Mouse (Mus musculus) limb, embryonic 11.5 days (tissue): ENCODE data around the gene Nsd1. TPM values are rescaled to one million over a fixed set of nuclear protein-coding genes. Genes with fewer than 3 reads are reported as not detected.
A peak's percentile ranks its signal among the peaks of the same experiment; 100 is the strongest.

Experiments
- ATAC-seq: fragments of 200-750 bp; cut with Nextera tagmentation; 2 replicates; pipeline ENCODE4 v1.8.0; 2017; ENCODE audit warnings: low read depth; ENCODE audit not compliant: insufficient number of reproducible peaks, low FRiP score, low TSS enrichment
- DNase-seq: peaks from one replicate; pipeline ENCODE4 v3.0.0-alpha.2; 2015; ENCODE audit warnings: low spot score
- H3K27ac ChIP-seq: fragments of 300-500 bp; sonication (generic); replicated peaks from 2 replicates; pipeline ENCODE4 v1.5.1; 2014; ENCODE audit warnings: low read depth, mild to moderate bottlenecking, low read length
- H3K27me3 ChIP-seq: fragments of 300-500 bp; sonication (generic); 2 replicates; pipeline ENCODE4 v1.6.1; 2014; ENCODE audit warnings: mild to moderate bottlenecking, low read length, mixed read lengths; ENCODE audit not compliant: control insufficient read depth, insufficient read depth
- H3K36me3 ChIP-seq: fragments of 300-500 bp; sonication (generic); 2 replicates; pipeline ENCODE4 v1.6.1; 2014; ENCODE audit warnings: mild to moderate bottlenecking, low read length, moderate library complexity, mixed read lengths; ENCODE audit not compliant: control insufficient read depth, insufficient read depth
- H3K4me1 ChIP-seq: fragments of 300-500 bp; sonication (generic); 2 replicates; pipeline ENCODE4 v1.6.1; 2014; ENCODE audit warnings: low read length, mixed read lengths; ENCODE audit not compliant: control insufficient read depth, insufficient read depth
- H3K4me2 ChIP-seq: fragments of 300-500 bp; sonication (generic); 2 replicates; pipeline ENCODE4 v1.6.1; 2014; ENCODE audit warnings: low read depth, mild to moderate bottlenecking, moderate library complexity; ENCODE audit not compliant: severe bottlenecking
- H3K4me3 ChIP-seq: fragments of 300-500 bp; sonication (generic); 2 replicates; pipeline ENCODE4 v1.5.1; 2014; ENCODE audit warnings: low read depth, low read length
- H3K9ac ChIP-seq: fragments of 300-500 bp; sonication (generic); 2 replicates; pipeline ENCODE4 v1.6.1; 2014; ENCODE audit warnings: mild to moderate bottlenecking, low read length
- H3K9me3 ChIP-seq: fragments of 300-500 bp; sonication (generic); 2 replicates; pipeline ENCODE4 v1.6.1; 2016; ENCODE audit warnings: low read length; ENCODE audit not compliant: control insufficient read depth
- WGBS: fragments of 180-500 bp; shearing (Covaris S2); extraction: QIAGEN DNeasy Blood & Tissue Kit; methylation state at CpG from one replicate; pipeline ENCODE4 v1.1.7; 2014; 5-methylcytosine and 5-hydroxymethylcytosine counted together
- polyA plus RNA-seq: library from polyadenylated mRNA; unstranded; fragments of >200 nt; fragmentation: Nextera tagmentation; extraction: Ambion mirVana; gene quantifications from 2 replicates; pipeline ENCODE4 v1.2.1, GENCODE M21; 2014

Nsd1 gene
- polyA plus RNA-seq, 1 experiment from 2014 or later = 69.0 TPM

GRCm38 (mm10) chr13:55361974-55362452 lies 152.4 kb downstream of the Nsd1 start:
- Histone ChIP-seq H3K4me1 (peaks cover 9% of the 10 kb centered on the region), H3K27me3 (no peaks in the 10 kb centered on the region), H3K36me3 (peaks cover 14% of the 10 kb centered on the region), H3K4me2 (peak overlapping the region; percentile 81), H3K9ac (peak overlapping the region; percentile 90), H3K27ac (peak overlapping the region; percentile 82), H3K4me3 (peak overlapping the region; percentile 99), H3K9me3 (no peaks in the 10 kb centered on the region)
- no peak for DNase-seq
- ATAC-seq = peak; percentile 29; the same call in 1 of the 2 replicates
- 1% methylated on average over 32 of the region's 32 CpGs for WGBS

GRCm38 (mm10) chr13:55362453-55363060 lies 153.0 kb downstream of the Nsd1 start, which contains the start of gene Lman2:
TSS of gene Lman2 (minus strand) at chr13:55362783.
- Histone ChIP-seq H3K36me3 (peaks cover 12% of the 10 kb centered on the region), H3K9ac (peak within 1 kb of the TSS; percentile 90), H3K4me2 (peak within 1 kb of the TSS; percentile 81), H3K4me1 (peaks cover 9% of the 10 kb centered on the region), H3K9me3 (no peaks in the 10 kb centered on the region), H3K27ac (peak within 1 kb of the TSS; percentile 82), H3K27me3 (no peaks in the 10 kb centered on the region), H3K4me3 (peak within 1 kb of the TSS; percentile 99)
- under 1% methylated on average over 33 of the region's 35 CpGs for WGBS
- peak; percentile 97 for ATAC-seq
- DNase-seq = peak; percentile 96

Other genes with a start within 250 kb of the Nsd1 start
- gene Hk3, start 188.4 kb upstream of the Nsd1 start, polyA plus RNA-seq = 0.51 and 0.65 TPM in 2 replicates
- gene Uimc1, start 109.5 kb upstream of the Nsd1 start, polyA plus RNA-seq = 32.4 and 34.7 TPM in 2 replicates
- 24.5 and 28.7 TPM in 2 replicates for gene Zfp346, start 104.5 kb upstream of the Nsd1 start, polyA plus RNA-seq
- gene Gm17617, start 76.2 kb upstream of the Nsd1 start, polyA plus RNA-seq = not detected in 2 replicates
- gene Fgfr4, start 57.1 kb upstream of the Nsd1 start, polyA plus RNA-seq = 3.9 and 4.4 TPM in 2 replicates
- 416 and 451 TPM in 2 replicates for gene Prelid1, start 110.7 kb downstream of the Nsd1 start, polyA plus RNA-seq
- 90.6 and 97.4 TPM in 2 replicates for gene Rab24, start 112.2 kb downstream of the Nsd1 start, polyA plus RNA-seq
- gene Mxd3, start 120.0 kb downstream of the Nsd1 start, polyA plus RNA-seq = 23.7 and 28.9 TPM in 2 replicates
- 85.3 and 88.7 TPM in 2 replicates for gene Lman2, start 153.0 kb downstream of the Nsd1 start, polyA plus RNA-seq
- gene Rgs14, start 159.9 kb downstream of the Nsd1 start, polyA plus RNA-seq = 0.57 and 0.97 TPM in 2 replicates
- gene Slc34a1, start 188.4 kb downstream of the Nsd1 start, polyA plus RNA-seq = not detected in 2 replicates
- not detected in 2 replicates for gene Pfn3, start 205.4 kb downstream of the Nsd1 start, polyA plus RNA-seq
- gene F12, start 217.0 kb downstream of the Nsd1 start, polyA plus RNA-seq = 0.17 TPM in 1 of 2 replicates, not detected in the other
- 60.4 and 68.2 TPM in 2 replicates for gene Grk6, start 235.3 kb downstream of the Nsd1 start, polyA plus RNA-seq